In genomic region chr10:77266281-77266680, GRCm38 (mm10) we compare ENCODE assay signal across 10 mouse cellular contexts. TPM values are rescaled to one million over a fixed set of nuclear protein-coding genes. Genes with fewer than 3 reads are reported as not detected.
A peak's percentile ranks its signal among the peaks of the same experiment; 100 is the strongest.
DNase-seq lines count a peak whose midpoint lies in the region; ATAC-seq and TF ChIP-seq lines count a peak whose summit lies in the region.
"Had no signal": no experiment of that assay in that cellular context is flagged by ENCODE, and none has a peak within 500 bp of the region (broad histone marks: within the 10 kb centered on the region; RNA-seq: fewer than 3 reads in every experiment).

No protein-coding gene starts in this region.

- H3K79me2 ChIP-seq in heart, adult 2 months (replicated peaks; ENCODE audit: control insufficient read depth, insufficient read depth, low read length) = no peaks in the 10 kb centered on the region

- TF ChIP-seq CTCF in heart, adult 2 months (IDR thresholded peaks at IDR 0.05) = no peak

- H3K9ac ChIP-seq in heart, adult 2 months (ENCODE audit: low read depth, low read length) = no peak overlapping the region
- H3K9ac ChIP-seq in heart, embryonic 11.5 days (ENCODE audit: low read depth, low read length) = no peak overlapping the region
- H3K9ac ChIP-seq in liver, embryonic 16.5 days (ENCODE audit: low read depth, low read length) = no peak overlapping the region

- WGBS in heart, adult 2 months = 46% methylated on average over 8 of the region's 8 CpGs
- WGBS in heart, embryonic 11.5 days (ENCODE audit: insufficient replicate concordance) = 76% methylated on average over 8 of the region's 8 CpGs
- 57% methylated on average over 8 of the region's 8 CpGs for WGBS in liver, embryonic 16.5 days (ENCODE audit: insufficient replicate concordance)

- no peaks in the 10 kb centered on the region for H3K4me1 ChIP-seq in heart, adult 2 months (ENCODE audit: control insufficient read depth, insufficient read depth, low read length)
- H3K4me1 ChIP-seq in heart, embryonic 11.5 days (ENCODE audit: control insufficient read depth, insufficient read depth, low read length) = no peaks in the 10 kb centered on the region
- H3K4me1 ChIP-seq in liver, embryonic 16.5 days (ENCODE audit: control insufficient read depth, low read depth, low read length) = no peaks in the 10 kb centered on the region; the same call in 1 of the 2 replicates

- TF ChIP-seq EP300 in heart, adult 2 months (IDR thresholded peaks at IDR 0.05; ENCODE audit: insufficient read depth, low read depth, low read length) = 0 out of 2 replicates have a peak, but pooled peaks have one; percentile 35

- H3K4me2 ChIP-seq in heart, embryonic 11.5 days = no peak overlapping the region
- no peak overlapping the region for H3K4me2 ChIP-seq in liver, embryonic 16.5 days (ENCODE audit: low read depth, low read length)

- no peak for TF ChIP-seq POLR2A in heart, adult 2 months (IDR thresholded peaks at IDR 0.05; ENCODE audit: insufficient read depth, low read depth, low read length)

- H3K9me3 ChIP-seq in heart, embryonic 11.5 days (replicated peaks; ENCODE audit: control insufficient read depth, low read length) = no peaks in the 10 kb centered on the region
- H3K9me3 ChIP-seq in liver, embryonic 16.5 days (replicated peaks; ENCODE audit: control insufficient read depth, low read length) = no peaks in the 10 kb centered on the region

- no peaks in the 10 kb centered on the region for H3K36me3 ChIP-seq in heart, adult 2 months (ENCODE audit: control insufficient read depth, insufficient read depth, low read length)
- peaks cover 61% of the 10 kb centered on the region for H3K36me3 ChIP-seq in heart, embryonic 11.5 days (ENCODE audit: control insufficient read depth, insufficient read depth, low read length)
- peaks cover 33% of the 10 kb centered on the region for H3K36me3 ChIP-seq in liver, embryonic 16.5 days (ENCODE audit: control insufficient read depth, insufficient read depth)

- H3K4me3 ChIP-seq in heart, adult 2 months = no peak overlapping the region
- no peak overlapping the region for H3K4me3 ChIP-seq in heart, embryonic 11.5 days (ENCODE audit: low read depth, low read length)
- H3K4me3 ChIP-seq in liver, embryonic 16.5 days (ENCODE audit: low read depth, low read length) = no peak overlapping the region

- H3K27ac ChIP-seq in heart, adult 2 months = no peak overlapping the region
- no peak overlapping the region for H3K27ac ChIP-seq in heart, embryonic 11.5 days (ENCODE audit: low read depth, low read length)
- no peak overlapping the region for H3K27ac ChIP-seq in liver, embryonic 16.5 days (ENCODE audit: low read length)

- ATAC-seq in heart, embryonic 11.5 days (replicated peaks; ENCODE audit: insufficient number of reproducible peaks, low FRiP score, low TSS enrichment) = no peak
- ATAC-seq in liver, embryonic 16.5 days (ENCODE audit: low read depth) = peak; percentile 28
- peak; percentile 80 for ATAC-seq in neutrophil, adult 5-6 weeks (ENCODE audit: extremely low read depth, insufficient number of reproducible peaks, low FRiP score, poor library complexity, severe bottlenecking)

- intact Hi-C loops in heart, adult 2 months (cut with DNase I) = no loop called here

- DNase-seq in heart, adult 2 months = peak in 1 of 2 experiments; percentile 63
- peak; percentile 19 to 42 for DNase-seq in spleen, postnatal 36 days (ENCODE audit: low spot score in 2 of 2)
- DNase-seq in spleen, adult 12 weeks (ENCODE audit: low spot score) = no peak
- no peak for DNase-seq in cerebellum, adult 18-20 months
- DNase-seq in frontal cortex, postnatal 14 days (ENCODE audit: low spot score in 2 of 2) = no peak
- DNase-seq: cerebellum, postnatal 36 days; gastrocnemius, postnatal 10 days had no signal

- H3K27me3 ChIP-seq in heart, adult 2 months (ENCODE audit: control insufficient read depth, insufficient read depth, low read length) = no peaks in the 10 kb centered on the region
- H3K27me3 ChIP-seq in heart, embryonic 11.5 days (ENCODE audit: control insufficient read depth, insufficient read depth, low read length) = no peaks in the 10 kb centered on the region
- H3K27me3 ChIP-seq in liver, embryonic 16.5 days (ENCODE audit: control insufficient read depth, insufficient read depth, low read depth, low read length) = no peaks in the 10 kb centered on the region

RNA-seq across cellular contexts. Expression of gene Pofut2, which starts 7.3 kb away (rescaled TPM):
- total RNA-seq in heart, adult 2 months (2021) = 10 to 100 TPM; 39.6 to 44.0 TPM
- polyA plus RNA-seq in heart, adult 2 months (2012; rRNA removed) = 55.5 and 58.5 TPM in 2 replicates
- 118 and 133 TPM in 2 replicates for polyA plus RNA-seq in heart, embryonic 11.5 days (2014; fragmentation: Nextera tagmentation; extraction: Ambion mirVana)
- 24.9 and 25.2 TPM in 2 replicates for polyA plus RNA-seq in liver, embryonic 16.5 days (2015; fragmentation: Nextera tagmentation; extraction: Ambion mirVana)
- total RNA-seq in neutrophil, adult 5-6 weeks (2017) = 25.4 and 31.5 TPM in 2 replicates

Comparison
In these comparisons a context has a peak if more than half of its experiments do, and no peak if none do; other contexts are left out.
1. DNase-seq: peak in spleen, postnatal 36 days (2 of 2); none in spleen, adult 12 weeks (single experiment), cerebellum, adult 18-20 months (0 of 2) and frontal cortex, postnatal 14 days (0 of 2).